Mouse (Mus musculus): Measurements from ENCODE around the gene Fads1. TPM values are rescaled to one million over a fixed set of nuclear protein-coding genes. Genes with fewer than 3 reads are reported as not detected.

Gene Fads1
- polyA plus RNA-seq, 1 experiment from 2014 or later: 104 TPM

- Histone ChIP-seq H3K4me3 (no peak overlapping the region), H3K9me3 (no peaks in the 10 kb centered on the region), H3K4me2 (no peak overlapping the region), H3K36me3 (no peaks in the 10 kb centered on the region), H3K4me1 (no peaks in the 10 kb centered on the region), H3K27ac (no peak overlapping the region), H3K9ac (no peak overlapping the region), H3K27me3 (no peaks in the 10 kb centered on the region)
- WGBS: 52% methylated on average over 3 of the region's 3 CpGs
- no peak for ATAC-seq (ENCODE audit: insufficient number of reproducible peaks, insufficient read depth, low FRiP score, low TSS enrichment, low read depth)
Measured at GRCm38 (mm10) chr19:10219108-10219507, 36.4 kb downstream of the Fads1 start.

- H3K9me3 ChIP-seq: no peaks in the 10 kb centered on the region
- no peak overlapping the region for H3K4me3 ChIP-seq
- H3K4me2 ChIP-seq: no peak overlapping the region
- no peak for ATAC-seq (ENCODE audit: insufficient number of reproducible peaks, insufficient read depth, low FRiP score, low TSS enrichment, low read depth)
- peaks cover under 1% of the 10 kb centered on the region for H3K4me1 ChIP-seq
- no peak overlapping the region for H3K27ac ChIP-seq
- no peaks in the 10 kb centered on the region for H3K27me3 ChIP-seq
- WGBS: 61% methylated on average over 6 of the region's 6 CpGs
- H3K36me3 ChIP-seq: no peaks in the 10 kb centered on the region
- H3K9ac ChIP-seq: no peak overlapping the region
Measured at GRCm38 (mm10) chr19:10219593-10219992, 36.9 kb downstream of the Fads1 start.

DNA sequence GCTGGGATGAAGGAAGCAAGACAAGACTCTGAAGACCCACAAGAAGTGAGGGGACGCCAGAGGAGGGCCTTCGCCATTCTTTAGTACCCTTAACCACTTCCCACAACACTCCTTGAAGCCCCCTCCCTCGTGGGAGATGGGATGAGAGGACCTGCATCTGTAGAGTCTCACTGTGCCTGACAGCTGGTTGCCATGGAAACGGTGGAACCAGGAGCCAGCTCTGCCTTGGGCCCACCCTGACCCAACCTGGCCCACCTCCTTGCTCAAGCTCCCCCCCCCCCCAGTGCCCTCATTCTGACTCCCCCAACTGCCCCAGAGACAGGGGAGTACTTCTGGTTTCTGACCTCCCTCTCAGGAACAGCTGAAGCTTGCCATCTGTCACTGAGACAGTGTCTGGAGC lies 38.9 kb downstream of the Fads1 start:
- H3K27me3 ChIP-seq: no peaks in the 10 kb centered on the region
- no peaks in the 10 kb centered on the region for H3K9me3 ChIP-seq
- WGBS: 60% methylated on average over 4 of the region's 4 CpGs
- H3K4me3 ChIP-seq: no peak overlapping the region
- H3K4me1 ChIP-seq: peaks cover 8% of the 10 kb centered on the region
- ATAC-seq (ENCODE audit: insufficient number of reproducible peaks, insufficient read depth, low FRiP score, low TSS enrichment, low read depth): no peak
- H3K9ac ChIP-seq: no peak overlapping the region
- no peak overlapping the region for H3K27ac ChIP-seq
- H3K4me2 ChIP-seq: no peak overlapping the region
- H3K36me3 ChIP-seq: no peaks in the 10 kb centered on the region

DNA sequence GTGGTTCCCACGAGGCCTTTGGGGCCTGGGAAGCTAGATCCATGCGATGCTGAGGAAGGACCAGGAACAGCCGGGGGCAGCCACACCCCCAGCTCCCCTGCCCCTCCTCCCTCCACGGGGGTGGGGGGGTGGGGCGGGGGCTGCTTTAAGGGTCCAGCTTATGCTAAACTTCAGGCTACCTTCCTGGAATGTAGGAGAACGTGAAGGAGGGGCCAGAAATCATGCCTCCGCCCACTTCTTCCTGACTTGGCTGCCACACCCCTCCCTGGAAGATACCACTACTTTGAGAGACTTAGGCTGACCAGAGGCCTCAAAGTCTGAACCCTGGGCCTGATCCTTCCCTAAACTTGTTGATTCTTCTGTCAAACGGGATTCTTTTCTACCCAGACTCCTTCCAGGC lies 40.0 kb downstream of the Fads1 start:
- peaks cover 8% of the 10 kb centered on the region for H3K4me1 ChIP-seq
- H3K27me3 ChIP-seq: no peaks in the 10 kb centered on the region
- no peak overlapping the region for H3K9ac ChIP-seq
- H3K27ac ChIP-seq: no peak overlapping the region
- H3K4me3 ChIP-seq: no peak overlapping the region
- ATAC-seq (ENCODE audit: insufficient number of reproducible peaks, insufficient read depth, low FRiP score, low TSS enrichment, low read depth): no peak
- no peaks in the 10 kb centered on the region for H3K36me3 ChIP-seq
- no peaks in the 10 kb centered on the region for H3K9me3 ChIP-seq
- H3K4me2 ChIP-seq: no peak overlapping the region
- 28% methylated on average over 8 of the region's 8 CpGs for WGBS

GRCm38 (mm10) chr19:10223561-10223960 lies 40.9 kb downstream of the Fads1 start:
- Histone ChIP-seq H3K27ac (no peak overlapping the region), H3K36me3 (no peaks in the 10 kb centered on the region), H3K4me1 (peaks cover 8% of the 10 kb centered on the region), H3K4me2 (no peak overlapping the region), H3K9ac (no peak overlapping the region), H3K4me3 (no peak overlapping the region), H3K9me3 (no peaks in the 10 kb centered on the region), H3K27me3 (no peaks in the 10 kb centered on the region)
- 64% methylated on average over 4 of the region's 4 CpGs for WGBS
- ATAC-seq (ENCODE audit: insufficient number of reproducible peaks, insufficient read depth, low FRiP score, low TSS enrichment, low read depth): no peak

DNA sequence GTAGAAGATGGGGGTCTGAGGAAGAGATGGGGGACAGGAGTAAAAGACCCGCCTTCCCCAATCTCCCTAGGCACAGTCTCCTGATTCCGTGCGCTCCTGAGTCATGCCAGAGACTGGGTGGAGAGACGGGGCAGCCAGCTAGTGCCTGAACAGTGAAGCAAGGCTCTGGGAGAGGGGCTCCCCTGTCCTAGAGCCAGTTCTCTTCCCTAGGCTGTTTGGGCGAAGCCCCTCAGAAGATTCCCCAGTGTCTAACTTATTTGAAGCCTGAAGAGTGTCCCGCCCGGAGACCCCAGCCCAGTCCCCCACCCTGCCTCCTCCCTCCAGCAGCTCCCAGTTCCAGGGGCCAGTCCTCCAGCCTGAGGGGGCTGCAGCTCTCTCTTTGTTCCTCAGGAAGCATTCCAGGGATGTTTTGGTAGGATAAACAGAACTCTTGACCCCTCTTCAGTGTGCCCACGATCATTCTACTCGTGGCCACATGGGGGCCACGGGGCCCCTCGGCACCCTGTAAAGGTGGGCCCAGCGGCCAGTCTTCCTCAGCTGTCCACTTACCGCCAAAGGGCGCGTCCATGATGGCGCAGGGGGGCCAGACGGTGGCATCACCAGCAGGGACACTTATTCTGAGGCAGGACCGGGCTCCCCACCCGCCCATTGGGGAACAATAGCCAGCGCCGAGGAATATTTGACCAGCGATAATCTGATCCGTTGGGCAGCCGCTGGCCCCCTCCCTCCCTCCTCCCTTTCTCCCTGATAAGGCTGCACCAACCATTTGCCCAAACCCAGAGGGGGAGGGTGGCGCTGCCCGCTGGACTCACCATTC lies 42.2 kb downstream of the Fads1 start:
- Histone ChIP-seq H3K27me3 (no peaks in the 10 kb centered on the region), H3K36me3 (no peaks in the 10 kb centered on the region), H3K9me3 (no peaks in the 10 kb centered on the region), H3K9ac (0 out of 2 replicates have a peak overlapping the region, but pooled peaks have one; percentile 40), H3K27ac (no peak overlapping the region), H3K4me1 (peaks cover 8% of the 10 kb centered on the region), H3K4me3 (no peak overlapping the region), H3K4me2 (peak overlapping the region; percentile 18)
- no peak for ATAC-seq (ENCODE audit: insufficient number of reproducible peaks, insufficient read depth, low FRiP score, low TSS enrichment, low read depth)
- WGBS: 26% methylated on average over 26 of the region's 26 CpGs

GRCm38 (mm10) chr19:10225767-10226166 lies 43.1 kb downstream of the Fads1 start:
- WGBS: 81% methylated on average over 4 of the region's 4 CpGs
- H3K4me2 ChIP-seq: no peak overlapping the region
- H3K27ac ChIP-seq: no peak overlapping the region
- H3K9ac ChIP-seq: no peak overlapping the region
- H3K4me1 ChIP-seq: peaks cover 9% of the 10 kb centered on the region
- ATAC-seq (ENCODE audit: insufficient number of reproducible peaks, insufficient read depth, low FRiP score, low TSS enrichment, low read depth): no peak
- H3K27me3 ChIP-seq: no peaks in the 10 kb centered on the region
- H3K9me3 ChIP-seq: no peaks in the 10 kb centered on the region
- no peak overlapping the region for H3K4me3 ChIP-seq
- no peaks in the 10 kb centered on the region for H3K36me3 ChIP-seq

GRCm38 (mm10) chr19:10231016-10231415 lies 48.3 kb downstream of the Fads1 start:
- WGBS: 5% methylated on average over 7 of the region's 7 CpGs
- H3K36me3 ChIP-seq: no peaks in the 10 kb centered on the region
- no peak for ATAC-seq (ENCODE audit: insufficient number of reproducible peaks, insufficient read depth, low FRiP score, low TSS enrichment, low read depth)
- H3K4me1 ChIP-seq: peaks cover 18% of the 10 kb centered on the region
- H3K9me3 ChIP-seq: no peaks in the 10 kb centered on the region
- 0 out of 2 replicates have a peak overlapping the region, but pooled peaks have one; percentile 40 for H3K9ac ChIP-seq
- no peaks in the 10 kb centered on the region for H3K27me3 ChIP-seq
- no peak overlapping the region for H3K4me3 ChIP-seq
- 0 out of 2 replicates have a peak overlapping the region, but pooled peaks have one; percentile 9 for H3K4me2 ChIP-seq
- H3K27ac ChIP-seq: no peak overlapping the region

DNA sequence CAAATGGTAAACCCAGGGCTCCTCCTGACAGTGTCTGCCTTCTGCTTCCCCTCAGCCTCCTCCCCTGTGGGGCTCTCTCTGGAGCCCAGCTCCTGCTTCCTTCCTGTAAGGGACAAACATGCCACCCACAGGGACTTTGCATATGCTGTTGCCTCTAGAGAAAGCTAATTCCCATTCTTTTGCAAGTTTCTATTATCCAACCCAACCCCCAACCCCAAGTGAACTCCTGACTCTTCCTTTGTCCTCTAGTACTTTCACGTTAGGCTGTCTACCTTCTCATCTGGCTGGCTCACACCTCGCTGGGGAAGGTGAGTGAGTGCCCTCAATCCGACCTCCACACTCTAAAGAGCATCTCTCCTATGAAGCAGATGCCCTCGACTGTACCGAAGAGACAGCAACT lies 49.2 kb downstream of the Fads1 start:
- ATAC-seq (ENCODE audit: insufficient number of reproducible peaks, insufficient read depth, low FRiP score, low TSS enrichment, low read depth): no peak
- Histone ChIP-seq H3K4me2 (no peak overlapping the region), H3K27me3 (no peaks in the 10 kb centered on the region), H3K9me3 (no peaks in the 10 kb centered on the region), H3K27ac (0 out of 2 replicates have a peak overlapping the region, but pooled peaks have one; percentile 16), H3K9ac (no peak overlapping the region), H3K4me1 (peaks cover 18% of the 10 kb centered on the region), H3K36me3 (no peaks in the 10 kb centered on the region), H3K4me3 (no peak overlapping the region)
- 23% methylated on average over 5 of the region's 5 CpGs for WGBS

- H3K36me3 ChIP-seq: no peaks in the 10 kb centered on the region
- H3K27ac ChIP-seq: no peak overlapping the region
- H3K4me3 ChIP-seq: no peak overlapping the region
- 36% methylated on average over 9 of the region's 9 CpGs for WGBS
- no peak overlapping the region for H3K4me2 ChIP-seq
- H3K9ac ChIP-seq: no peak overlapping the region
- H3K9me3 ChIP-seq: no peaks in the 10 kb centered on the region
- ATAC-seq (ENCODE audit: insufficient number of reproducible peaks, insufficient read depth, low FRiP score, low TSS enrichment, low read depth): no peak
- H3K27me3 ChIP-seq: no peaks in the 10 kb centered on the region
- peaks cover 18% of the 10 kb centered on the region for H3K4me1 ChIP-seq
Measured at GRCm38 (mm10) chr19:10232327-10233017, 49.8 kb downstream of the Fads1 start.

GRCm38 (mm10) chr19:10235784-10236565 lies 53.3 kb downstream of the Fads1 start:
- H3K27ac ChIP-seq: no peak overlapping the region
- no peak for ATAC-seq (ENCODE audit: insufficient number of reproducible peaks, insufficient read depth, low FRiP score, low TSS enrichment, low read depth)
- peaks cover 13% of the 10 kb centered on the region; the same call in 1 of the 2 replicates for H3K27me3 ChIP-seq
- H3K4me1 ChIP-seq: peaks cover 27% of the 10 kb centered on the region
- no peak overlapping the region for H3K9ac ChIP-seq
- WGBS: 80% methylated on average over 9 of the region's 9 CpGs
- H3K9me3 ChIP-seq: no peaks in the 10 kb centered on the region
- H3K4me3 ChIP-seq: no peak overlapping the region
- H3K4me2 ChIP-seq: no peak overlapping the region
- H3K36me3 ChIP-seq: no peaks in the 10 kb centered on the region

Measured in embryonic facial prominence, embryonic 13.5 days (tissue).